Mouse (Mus musculus) CH12.LX (cell line): ENCODE data around the gene Rab13. TPM values are rescaled to one million over a fixed set of nuclear protein-coding genes. Genes with fewer than 3 reads are reported as not detected.
A peak's percentile ranks its signal among the peaks of the same experiment; 100 is the strongest.

Experiments
- DNase-seq: peaks from one replicate; pipeline ENCODE4 v3.0.0-alpha.2; 2013; ENCODE audit errors: extremely low read depth
- H3K27ac ChIP-seq: 2 replicates; pipeline ENCODE4 v1.5.1; 2012; ENCODE audit warnings: low read depth, mild to moderate bottlenecking, control low read depth, moderate library complexity; ENCODE audit not compliant: insufficient read depth
- H3K27me3 ChIP-seq: replicated peaks from 2 replicates; pipeline ENCODE3; 2012; ENCODE audit warnings: inconsistent platforms
- H3K36me3 ChIP-seq, 2 experiments: replicated peaks in 1 of 2; 2 replicates each; pipeline versions ENCODE3 to v1.6.1; 2012; ENCODE audit warnings: inconsistent platforms in 1 of 2, low read length in 1 of 2, mild to moderate bottlenecking in 1 of 2, mixed read lengths in 1 of 2, moderate library complexity in 1 of 2; ENCODE audit not compliant: control insufficient read depth in 1 of 2, insufficient read depth in 1 of 2
- H3K4me1 ChIP-seq, 2 experiments: 2 replicates each; pipeline ENCODE4 v1.6.1; 2012; ENCODE audit warnings: inconsistent platforms in 1 of 2, moderate library complexity in 1 of 2; ENCODE audit not compliant: insufficient read depth in 2 of 2, control insufficient read depth in 1 of 2
- H3K4me2 ChIP-seq: 2 replicates; pipeline ENCODE4 v1.6.1; 2012; ENCODE audit warnings: low read depth, mild to moderate bottlenecking, control low read depth; ENCODE audit not compliant: poor library complexity, insufficient read depth, severe bottlenecking
- H3K4me3 ChIP-seq, 3 experiments: fragments of 150-350 bp in 1 of 3; sonication (generic) in 1 of 3; replicated peaks in 1 of 3; 2 replicates each; pipeline versions ENCODE3 to v1.5.1; 2011 to 2012; ENCODE audit warnings: low read depth in 2 of 3, low read length in 2 of 3, mild to moderate bottlenecking in 2 of 3, moderate library complexity in 2 of 3, control low read depth in 1 of 3, improper control_type of control experiment in 1 of 3, inconsistent platforms in 1 of 3, mixed read lengths in 1 of 3; ENCODE audit not compliant: poor library complexity in 1 of 3
- H3K79me2 ChIP-seq: replicated peaks from 2 replicates; pipeline ENCODE4 v1.6.1; 2012; ENCODE audit warnings: mild to moderate bottlenecking, moderate library complexity; ENCODE audit not compliant: control insufficient read depth, poor library complexity, insufficient read depth, severe bottlenecking; ENCODE audit errors: extremely low read depth
- H3K9ac ChIP-seq: 2 replicates; pipeline ENCODE4 v1.6.1; 2012; ENCODE audit warnings: low read depth, mild to moderate bottlenecking, control low read depth, moderate library complexity; ENCODE audit not compliant: insufficient read depth
- H3K9me3 ChIP-seq: replicated peaks from 2 replicates; pipeline ENCODE3; 2012; ENCODE audit warnings: low read length, inconsistent platforms, mixed read lengths
- BHLHE40 ChIP-seq: IDR thresholded peaks from 2 replicates; pipeline ENCODE4 v1.6.1; 2011; ENCODE audit warnings: mild to moderate bottlenecking, low read depth, low read length, improper control_type of control experiment
- CHD1 ChIP-seq: IDR thresholded peaks from 2 replicates; pipeline ENCODE4 v1.6.1; 2012; ENCODE audit warnings: low read depth, low read length, improper control_type of control experiment, inconsistent platforms
- CHD2 ChIP-seq: IDR thresholded peaks from 2 replicates; pipeline ENCODE4 v1.6.1; 2011; ENCODE audit warnings: low read length, improper control_type of control experiment
- CTCF ChIP-seq, 2 experiments: IDR thresholded peaks in 1 of 2; conservative IDR thresholded peaks in 1 of 2; 2 replicates each; pipeline ENCODE4 v1.5.1; 2011 to 2012; ENCODE audit warnings: low read depth in 2 of 2, low read length in 2 of 2, improper control_type of control experiment in 1 of 2, inconsistent platforms in 1 of 2, mild to moderate bottlenecking in 1 of 2, moderate library complexity in 1 of 2
- E2F4 ChIP-seq: IDR thresholded peaks from 2 replicates; pipeline ENCODE4 v1.6.1; 2011; ENCODE audit warnings: low read depth, low read length, improper control_type of control experiment; ENCODE audit not compliant: insufficient replicate concordance
- ELF1 ChIP-seq: IDR thresholded peaks from 2 replicates; pipeline ENCODE4 v1.6.1; 2014; ENCODE audit warnings: low read depth, mild to moderate bottlenecking, inconsistent platforms, low read length, improper control_type of control experiment
- EP300 ChIP-seq: IDR thresholded peaks from 2 replicates; pipeline ENCODE4 v1.6.1; 2011; ENCODE audit warnings: low read length, improper control_type of control experiment
- ETS1 ChIP-seq: conservative IDR thresholded peaks from 2 replicates; pipeline ENCODE4 v1.6.1; 2012; ENCODE audit warnings: low read depth, mild to moderate bottlenecking, inconsistent platforms, low read length, improper control_type of control experiment, moderate library complexity
- GABPA ChIP-seq: IDR thresholded peaks from 2 replicates; pipeline ENCODE4 v1.6.1; 2012; ENCODE audit warnings: low read depth, low read length, improper control_type of control experiment, inconsistent platforms; ENCODE audit not compliant: insufficient replicate concordance
- HCFC1 ChIP-seq: IDR thresholded peaks from 2 replicates; pipeline ENCODE4 v1.6.1; 2012; ENCODE audit warnings: low read depth, mild to moderate bottlenecking, inconsistent platforms, low read length, improper control_type of control experiment
- IRF4 ChIP-seq: IDR thresholded peaks from 2 replicates; pipeline ENCODE4 v1.6.1; 2014; ENCODE audit warnings: low read depth, mild to moderate bottlenecking, inconsistent platforms, low read length, improper control_type of control experiment
- JUN ChIP-seq: IDR thresholded peaks from 2 replicates; pipeline ENCODE4 v1.6.1; 2011; ENCODE audit warnings: low read depth, mild to moderate bottlenecking, low read length, improper control_type of control experiment, moderate library complexity; ENCODE audit not compliant: insufficient read depth
- JUND ChIP-seq: conservative IDR thresholded peaks from 2 replicates; pipeline ENCODE4 v1.6.1; 2011; ENCODE audit warnings: low read depth, low read length, improper control_type of control experiment
- MAFK ChIP-seq: IDR thresholded peaks from 2 replicates; pipeline ENCODE4 v1.6.1; 2011; ENCODE audit warnings: low read length, improper control_type of control experiment; ENCODE audit not compliant: insufficient replicate concordance
- MAZ ChIP-seq: IDR thresholded peaks from 2 replicates; pipeline ENCODE4 v1.6.1; 2012; ENCODE audit warnings: low read depth, mild to moderate bottlenecking, inconsistent platforms, low read length, improper control_type of control experiment, moderate library complexity
- NELFE ChIP-seq: IDR thresholded peaks from 2 replicates; pipeline ENCODE4 v1.6.1; 2011; ENCODE audit warnings: low read depth, low read length, improper control_type of control experiment
- NRF1 ChIP-seq: IDR thresholded peaks from 2 replicates; pipeline ENCODE4 v1.6.1; 2014; ENCODE audit warnings: low read depth, mild to moderate bottlenecking, inconsistent platforms, low read length, improper control_type of control experiment, moderate library complexity
- POLR2AphosphoS2 ChIP-seq: IDR thresholded peaks from 2 replicates; pipeline ENCODE4 v1.6.1; 2011; ENCODE audit warnings: low read depth, low read length, improper control_type of control experiment
- RAD21 ChIP-seq: IDR thresholded peaks from 2 replicates; pipeline ENCODE4 v1.6.1; 2011; ENCODE audit warnings: low read depth, mild to moderate bottlenecking, low read length, improper control_type of control experiment, moderate library complexity
- RCOR1 ChIP-seq: conservative IDR thresholded peaks from 2 replicates; pipeline ENCODE4 v1.6.1; 2012; ENCODE audit warnings: low read depth, mild to moderate bottlenecking, inconsistent platforms, low read length, improper control_type of control experiment
- SIN3A ChIP-seq: IDR thresholded peaks from 2 replicates; pipeline ENCODE4 v1.6.1; 2012; ENCODE audit warnings: low read length, improper control_type of control experiment, inconsistent platforms
- SMC3 ChIP-seq: IDR thresholded peaks from 2 replicates; pipeline ENCODE4 v1.6.1; 2011; ENCODE audit warnings: low read depth, low read length, improper control_type of control experiment
- TBP ChIP-seq: conservative IDR thresholded peaks from 2 replicates; pipeline ENCODE4 v1.6.1; 2011; ENCODE audit warnings: low read depth, low read length, improper control_type of control experiment
- TCF12 ChIP-seq: IDR thresholded peaks from 2 replicates; pipeline ENCODE4 v1.6.1; 2014; ENCODE audit warnings: low read depth, mild to moderate bottlenecking, inconsistent platforms, low read length, improper control_type of control experiment
- UBTF ChIP-seq: IDR thresholded peaks from 2 replicates; pipeline ENCODE4 v1.6.1; 2012; ENCODE audit warnings: low read depth, mild to moderate bottlenecking, inconsistent platforms, low read length, improper control_type of control experiment, moderate library complexity
- USF1 ChIP-seq: IDR thresholded peaks from 2 replicates; pipeline ENCODE4 v1.6.1; 2014; ENCODE audit warnings: low read depth, mild to moderate bottlenecking, inconsistent platforms, low read length, improper control_type of control experiment
- USF2 ChIP-seq: conservative IDR thresholded peaks from 2 replicates; pipeline ENCODE4 v1.6.1; 2011; ENCODE audit warnings: low read depth, low read length, improper control_type of control experiment
- ZC3H11A ChIP-seq: IDR thresholded peaks from 2 replicates; pipeline ENCODE4 v1.6.1; 2012; ENCODE audit warnings: low read depth, mild to moderate bottlenecking, inconsistent platforms, low read length, improper control_type of control experiment
- ZKSCAN1 ChIP-seq: IDR thresholded peaks from 2 replicates; pipeline ENCODE4 v1.6.1; 2012; ENCODE audit warnings: low read depth, inconsistent platforms, low read length, improper control_type of control experiment, borderline replicate concordance
- ZMIZ1 ChIP-seq: IDR thresholded peaks from 2 replicates; pipeline ENCODE4 v1.6.1; 2012; ENCODE audit warnings: low read depth, mild to moderate bottlenecking, inconsistent platforms, low read length, improper control_type of control experiment
- ZNF384 ChIP-seq: IDR thresholded peaks from 2 replicates; pipeline ENCODE4 v1.6.1; 2012; ENCODE audit warnings: low read depth, low read length, improper control_type of control experiment, inconsistent platforms
- dilution Hi-C: fragments of 300-500 bp; cut with MboI; formaldehyde crosslinking; loops from 2 replicates; pipeline ENCODE4 v1.14.3; 2020; ENCODE audit warnings: low sequenced_read_pairs; ENCODE audit not compliant: extremely low pct_unique_long_range_greater_than_20kb, extremely low pct_ligation_motif_present
- in situ Hi-C: fragments of 300-500 bp; cut with MboI; formaldehyde crosslinking; loops from 3 replicates; pipeline ENCODE4 v1.14.3; 2019; ENCODE audit warnings: low sequenced_read_pairs, low pct_ligation_motif_present, low pct_unique_long_range_greater_than_20kb, mixed read lengths
- polyA plus RNA-seq: library from polyadenylated mRNA; unstranded; fragments of >175 nt; gene quantifications from 2 replicates; pipeline ENCODE4 v1.2.1, GENCODE M21; 2012; ENCODE audit warnings: low read depth; ENCODE audit not compliant: insufficient read length
- total RNA-seq, 2 experiments: library from RNA; depleted of rRNA; stranded (reverse); fragments of 300-350 nt in 1 of 2; fragments of >200 nt in 1 of 2; gene quantifications; 2 replicates each; pipeline ENCODE4 v1.2.3; 2012 to 2014

The Rab13 gene
- total and polyA plus RNA-seq, 3 experiments = 0.63 to 3.3 TPM; not detected in 1

GRCm38 (mm10) chr3:90247630-90247959, 34.1 kb downstream of the Rab13 start:
- H3K36me3 ChIP-seq = peaks cover 15 to 21% of the 10 kb centered on the region in 2 experiments
- no peaks in the 10 kb centered on the region for H3K27me3 ChIP-seq
- peak overlapping the region; percentile 60 for H3K27ac ChIP-seq
- in situ Hi-C loops = no loop called here
- peak overlapping the region; percentile 76 for H3K9ac ChIP-seq
- H3K4me2 ChIP-seq = peak overlapping the region; percentile 96
- peaks cover 3 to 43% of the 10 kb centered on the region in 2 experiments; a peak in 3 of 4 replicates for H3K4me1 ChIP-seq
- TF ChIP-seq NELFE (no peak), IRF4 (0 out of 2 replicates have a peak, but pooled peaks have one; percentile 38)
- no peak for DNase-seq
- H3K4me3 ChIP-seq = peak overlapping the region; percentile 41 to 47 (median 46)
- dilution Hi-C loops = no loop called here
- peaks cover 16% of the 10 kb centered on the region for H3K79me2 ChIP-seq
- no peaks in the 10 kb centered on the region for H3K9me3 ChIP-seq

GRCm38 (mm10) chr3:90247960-90248745, 34.7 kb downstream of the Rab13 start, which contains the start of gene Slc39a1:
Gene Slc39a1, plus strand, starts transcription at chr3:90248172.
- H3K4me1 ChIP-seq = peaks cover 3 to 43% of the 10 kb centered on the region in 2 experiments; a peak in 3 of 4 replicates
- dilution Hi-C loops (no loop called here), in situ Hi-C loops (no loop called here)
- peak; percentile 41 for TF ChIP-seq CHD2
- no peak for TF ChIP-seq GABPA
- TF ChIP-seq TBP = 0 out of 2 replicates have a peak, but pooled peaks have one; percentile 11
- no peak for TF ChIP-seq NELFE
- peak; percentile 63; the same call in 1 of the 2 replicates for TF ChIP-seq TCF12
- TF ChIP-seq MAFK = no peak
- no peak for TF ChIP-seq EP300
- TF ChIP-seq RAD21 = no peak
- TF ChIP-seq USF2 = no peak
- TF ChIP-seq BHLHE40 = no peak
- TF ChIP-seq ELF1 = peak; percentile 37
- peak; percentile 51; the same call in 1 of the 2 replicates for TF ChIP-seq UBTF
- TF ChIP-seq ZNF384 = no peak
- TF ChIP-seq POLR2AphosphoS2 = no peak
- no peak for TF ChIP-seq RCOR1
- no peak for TF ChIP-seq CHD1
- TF ChIP-seq ZKSCAN1 = no peak
- TF ChIP-seq HCFC1 = no peak
- no peak for TF ChIP-seq JUND
- no peak for TF ChIP-seq USF1
- TF ChIP-seq IRF4 = no peak
- TF ChIP-seq E2F4 = no peak
- no peak for TF ChIP-seq ZC3H11A
- TF ChIP-seq MAZ = peak; percentile 1; the same call in 1 of the 2 replicates
- no peak for TF ChIP-seq NRF1
- TF ChIP-seq CTCF (conservative IDR thresholded peaks at IDR 0.05 in 1 of 2, IDR thresholded peaks at IDR 0.05 in 1 of 2; ENCODE audit: low read depth in 2 of 2, low read length in 2 of 2) = no peak
- TF ChIP-seq ETS1 = no peak
- no peak for TF ChIP-seq SMC3
- TF ChIP-seq ZMIZ1 = no peak
- TF ChIP-seq SIN3A = peak; percentile 23; the same call in 1 of the 2 replicates
- no peak for TF ChIP-seq JUN

More at GRCm38 (mm10) chr3:90247960-90248745, 34.7 kb downstream of the Rab13 start, which contains the start of gene Slc39a1:
- H3K36me3 ChIP-seq = peaks cover 15 to 21% of the 10 kb centered on the region in 2 experiments
- peak within 1 kb of the TSS; percentile 88 for H3K9ac ChIP-seq
- peaks cover 16% of the 10 kb centered on the region for H3K79me2 ChIP-seq
- peak within 1 kb of the TSS; percentile 82 to 88 (median 82) for H3K4me3 ChIP-seq
- H3K27ac ChIP-seq = peak within 1 kb of the TSS; percentile 66
- H3K4me2 ChIP-seq = peak within 1 kb of the TSS; percentile 96
- peak; percentile 94 for DNase-seq
- no peaks in the 10 kb centered on the region for H3K9me3 ChIP-seq
- no peaks in the 10 kb centered on the region for H3K27me3 ChIP-seq
